Mouse (Mus musculus) limb, embryonic 12.5 days (tissue): ENCODE results near the gene Mylpf. TPM values are rescaled to one million over a fixed set of nuclear protein-coding genes. Genes with fewer than 3 reads are reported as not detected.

Experiments
- ATAC-seq: fragments of 200-750 bp; cut with Nextera tagmentation; 2 replicates; pipeline ENCODE4 v1.8.0; 2017; ENCODE audit warnings: low read depth, moderate TSS enrichment; ENCODE audit not compliant: insufficient number of reproducible peaks, insufficient read depth, low FRiP score, low TSS enrichment
- H3K27ac ChIP-seq: fragments of 300-500 bp; sonication (generic); 2 replicates; pipeline ENCODE4 v1.5.1; 2016; ENCODE audit warnings: mild to moderate bottlenecking, moderate library complexity
- H3K27me3 ChIP-seq: fragments of 300-500 bp; sonication (generic); 2 replicates; pipeline ENCODE4 v1.6.1; 2016; ENCODE audit warnings: mild to moderate bottlenecking, moderate library complexity
- H3K36me3 ChIP-seq: fragments of 300-500 bp; sonication (generic); 2 replicates; pipeline ENCODE4 v1.6.1; 2016; ENCODE audit warnings: mild to moderate bottlenecking, moderate library complexity
- H3K4me1 ChIP-seq: fragments of 300-500 bp; sonication (generic); replicated peaks from 2 replicates; pipeline ENCODE4 v1.6.1; 2016
- H3K4me2 ChIP-seq: fragments of 300-500 bp; sonication (generic); 2 replicates; pipeline ENCODE4 v1.6.1; 2016; ENCODE audit warnings: mild to moderate bottlenecking, moderate library complexity
- H3K4me3 ChIP-seq: fragments of 300-500 bp; sonication (generic); replicated peaks from 2 replicates; pipeline ENCODE4 v1.5.1; 2016; ENCODE audit warnings: mild to moderate bottlenecking
- H3K9ac ChIP-seq: fragments of 300-500 bp; sonication (generic); replicated peaks from 2 replicates; pipeline ENCODE4 v1.6.1; 2016; ENCODE audit warnings: mild to moderate bottlenecking, moderate library complexity
- H3K9me3 ChIP-seq: fragments of 300-500 bp; sonication (generic); 2 replicates; pipeline ENCODE4 v1.6.1; 2016; ENCODE audit warnings: mild to moderate bottlenecking, moderate library complexity
- WGBS: fragments of 180-500 bp; shearing (Covaris S2); methylation state at CpG from one replicate; pipeline ENCODE4 v1.1.7; 2016; 5-methylcytosine and 5-hydroxymethylcytosine counted together
- polyA plus RNA-seq: library from polyadenylated mRNA; unstranded; fragments of >200 nt; fragmentation: Nextera tagmentation; extraction: Ambion mirVana; gene quantifications from 2 replicates; pipeline ENCODE4 v1.2.1, GENCODE M21; 2016

Gene Mylpf
- polyA plus RNA-seq, 1 experiment from 2014 or later, result 145 TPM

GRCm38 (mm10) chr7:127207374-127208294 lies 1.1 kb upstream of the Mylpf start:
- ATAC-seq, result 0 out of 2 replicates have a peak, but pooled peaks have one; percentile 4
- no peaks in the 10 kb centered on the region for H3K9me3 ChIP-seq
- H3K4me1 ChIP-seq, result peaks cover 29% of the 10 kb centered on the region
- no peaks in the 10 kb centered on the region for H3K27me3 ChIP-seq
- peak overlapping the region; percentile 96 for H3K4me3 ChIP-seq
- H3K4me2 ChIP-seq, result peak overlapping the region; percentile 97
- under 1% methylated on average over 53 of the region's 53 CpGs for WGBS
- H3K9ac ChIP-seq, result peak overlapping the region; percentile 96
- peaks cover 30% of the 10 kb centered on the region for H3K36me3 ChIP-seq
- H3K27ac ChIP-seq, result peak overlapping the region; percentile 92

- Histone ChIP-seq H3K9me3 (no peaks in the 10 kb centered on the region), H3K27me3 (0 out of 2 replicates have a peak, but pooled peaks cover under 1% of the 10 kb centered on the region), H3K9ac (peak within 1 kb of the TSS; percentile 96), H3K4me3 (peak within 1 kb of the TSS; percentile 96), H3K4me1 (peaks cover 29% of the 10 kb centered on the region), H3K36me3 (peaks cover 24% of the 10 kb centered on the region), H3K4me2 (peak within 1 kb of the TSS; percentile 97), H3K27ac (peak within 1 kb of the TSS; percentile 92)
- under 1% methylated on average over 35 of the region's 44 CpGs for WGBS
- no peak; the same call in 1 of the 2 replicates for ATAC-seq
Observed at GRCm38 (mm10) chr7:127208295-127208552, 466 bp upstream of the Mylpf start, which contains the start of gene Tbc1d10b. Tbc1d10b (minus strand) TSS chr7:127208468.

- Histone ChIP-seq H3K27ac (no peak overlapping the region), H3K4me2 (peak overlapping the region; percentile 63), H3K9ac (no peak overlapping the region), H3K36me3 (peaks cover 12% of the 10 kb centered on the region), H3K27me3 (peaks cover 16% of the 10 kb centered on the region; the same call in 1 of the 2 replicates), H3K4me3 (no peak overlapping the region), H3K9me3 (no peaks in the 10 kb centered on the region), H3K4me1 (peaks cover 40% of the 10 kb centered on the region)
- 81% methylated on average over 5 of the region's 5 CpGs for WGBS
- ATAC-seq, result no peak
Observed at GRCm38 (mm10) chr7:127209851-127210250, 1.2 kb downstream of the Mylpf start.

- Histone ChIP-seq H3K27me3 (peaks cover 16% of the 10 kb centered on the region; the same call in 1 of the 2 replicates), H3K4me3 (no peak overlapping the region), H3K27ac (no peak overlapping the region), H3K36me3 (peaks cover 7% of the 10 kb centered on the region), H3K9me3 (no peaks in the 10 kb centered on the region), H3K4me2 (no peak overlapping the region), H3K9ac (no peak overlapping the region), H3K4me1 (peaks cover 41% of the 10 kb centered on the region)
- WGBS, result 82% methylated on average over 4 of the region's 4 CpGs
- no peak for ATAC-seq
Observed at GRCm38 (mm10) chr7:127210266-127210665, 1.6 kb downstream of the Mylpf start.

DNA sequence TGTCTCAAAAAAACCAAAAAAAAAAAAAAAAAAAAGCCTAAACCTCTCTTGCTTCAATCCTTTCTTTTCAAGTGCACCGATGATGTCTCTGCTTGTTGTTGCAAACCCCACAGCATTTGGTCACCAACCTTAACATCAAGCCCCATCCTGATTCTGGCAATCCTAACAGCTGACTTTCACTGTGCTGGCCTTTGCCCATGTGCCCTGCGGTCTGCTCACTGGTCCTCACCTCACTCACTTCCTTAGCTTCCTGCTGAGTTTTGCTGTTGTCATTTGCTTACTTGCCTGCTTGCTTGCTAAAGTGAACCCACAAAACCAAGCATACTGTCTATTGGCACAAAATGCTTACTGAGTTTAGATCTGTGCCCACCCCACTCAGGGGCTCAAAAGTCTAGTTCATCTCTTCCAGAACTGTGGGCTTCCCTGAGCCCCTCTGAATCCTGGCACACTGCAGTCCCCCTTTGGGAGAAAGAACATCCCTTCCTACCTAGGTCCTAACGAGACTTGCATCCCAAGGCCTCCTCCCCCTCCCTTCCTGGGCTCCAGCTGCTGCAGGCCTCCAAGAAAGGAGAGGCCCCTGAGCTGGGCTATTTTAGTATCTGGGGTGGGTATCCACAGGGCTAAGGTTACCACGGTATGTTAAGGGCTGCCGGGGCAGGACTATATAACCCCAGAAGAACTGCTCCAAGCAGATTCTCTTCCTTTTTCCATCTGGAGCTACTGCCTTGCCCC lies 2.5 kb downstream of the Mylpf start:
- Histone ChIP-seq H3K9ac (no peak overlapping the region), H3K4me3 (no peak overlapping the region), H3K4me2 (no peak overlapping the region), H3K27ac (no peak overlapping the region), H3K36me3 (peaks cover 4% of the 10 kb centered on the region; the same call in 1 of the 2 replicates), H3K4me1 (peaks cover 39% of the 10 kb centered on the region), H3K9me3 (no peaks in the 10 kb centered on the region), H3K27me3 (peaks cover 16% of the 10 kb centered on the region; the same call in 1 of the 2 replicates)
- no peak for ATAC-seq
- WGBS, result 74% methylated on average over 5 of the region's 5 CpGs

- WGBS, result 86% methylated on average over 12 of the region's 12 CpGs
- H3K9me3 ChIP-seq, result no peaks in the 10 kb centered on the region
- H3K9ac ChIP-seq, result no peak overlapping the region
Observed at GRCm38 (mm10) chr7:127212432-127213250, 4.0 kb downstream of the Mylpf start.

GRCm38 (mm10) chr7:127213485-127213884 lies 4.8 kb downstream of the Mylpf start:
- peaks cover 25% of the 10 kb centered on the region for H3K4me1 ChIP-seq
- no peak overlapping the region for H3K27ac ChIP-seq
- H3K9me3 ChIP-seq, result no peaks in the 10 kb centered on the region
- 32% methylated on average over 7 of the region's 7 CpGs for WGBS
- no peak overlapping the region for H3K4me3 ChIP-seq
- ATAC-seq, result no peak
- no peak overlapping the region for H3K9ac ChIP-seq
- no peaks in the 10 kb centered on the region for H3K36me3 ChIP-seq
- H3K4me2 ChIP-seq, result peak overlapping the region; percentile 60; the same call in 1 of the 2 replicates
- H3K27me3 ChIP-seq, result peaks cover 16% of the 10 kb centered on the region; the same call in 1 of the 2 replicates

More at GRCm38 (mm10) chr7:127212432-127213250, 4.0 kb downstream of the Mylpf start:
- H3K4me1 ChIP-seq, result peaks cover 25% of the 10 kb centered on the region
- no peak overlapping the region for H3K4me2 ChIP-seq
- no peak for ATAC-seq
- peaks cover 16% of the 10 kb centered on the region; the same call in 1 of the 2 replicates for H3K27me3 ChIP-seq
- no peak overlapping the region for H3K27ac ChIP-seq
- H3K36me3 ChIP-seq, result no peaks in the 10 kb centered on the region
- no peak overlapping the region for H3K4me3 ChIP-seq

GRCm38 (mm10) chr7:127213930-127214329 lies 5.2 kb downstream of the Mylpf start:
- Histone ChIP-seq H3K27ac (no peak overlapping the region), H3K4me1 (peaks cover 25% of the 10 kb centered on the region), H3K9me3 (no peaks in the 10 kb centered on the region), H3K36me3 (no peaks in the 10 kb centered on the region), H3K4me2 (peak overlapping the region; percentile 60), H3K9ac (no peak overlapping the region), H3K4me3 (peak overlapping the region; percentile 37; the same call in 1 of the 2 replicates), H3K27me3 (peaks cover 16% of the 10 kb centered on the region; the same call in 1 of the 2 replicates)
- no peak for ATAC-seq
- WGBS, result 54% methylated on average over 12 of the region's 12 CpGs

- peak overlapping the region; percentile 37 for H3K4me3 ChIP-seq
- H3K27me3 ChIP-seq, result peaks cover 16% of the 10 kb centered on the region; the same call in 1 of the 2 replicates
- H3K9ac ChIP-seq, result peak overlapping the region; percentile 45; the same call in 1 of the 2 replicates
- no peak overlapping the region for H3K27ac ChIP-seq
- peak overlapping the region; percentile 60 for H3K4me2 ChIP-seq
- ATAC-seq, result no peak
- H3K9me3 ChIP-seq, result no peaks in the 10 kb centered on the region
- 23% methylated on average over 21 of the region's 21 CpGs for WGBS
- H3K36me3 ChIP-seq, result no peaks in the 10 kb centered on the region
- H3K4me1 ChIP-seq, result peaks cover 21% of the 10 kb centered on the region
Observed at GRCm38 (mm10) chr7:127214521-127214920, 5.8 kb downstream of the Mylpf start.

GRCm38 (mm10) chr7:127214981-127215871 lies 6.5 kb downstream of the Mylpf start:
- Histone ChIP-seq H3K4me1 (peaks cover 20% of the 10 kb centered on the region), H3K27ac (no peak overlapping the region), H3K27me3 (peaks cover 16% of the 10 kb centered on the region; the same call in 1 of the 2 replicates), H3K4me3 (peak overlapping the region; percentile 37), H3K36me3 (no peaks in the 10 kb centered on the region), H3K9me3 (no peaks in the 10 kb centered on the region), H3K9ac (peak overlapping the region; percentile 45; the same call in 1 of the 2 replicates), H3K4me2 (peak overlapping the region; percentile 60)
- 22% methylated on average over 33 of the region's 33 CpGs for WGBS
- no peak for ATAC-seq
